Mouse (Mus musculus) CD4-positive naive resting alpha-beta T cell, adult 57 days (primary cell): Measurements from ENCODE around the gene Srsf12. TPM values are rescaled to one million over a fixed set of nuclear protein-coding genes. Genes with fewer than 3 reads are reported as not detected.

Experiments used
- total RNA-seq: library from RNA; stranded (reverse); gene quantifications from one replicate; pipeline ENCODE4 v1.2.4, GENCODE M21; 2023

Srsf12 gene
- total RNA-seq, result 1.6 TPM

DNA sequence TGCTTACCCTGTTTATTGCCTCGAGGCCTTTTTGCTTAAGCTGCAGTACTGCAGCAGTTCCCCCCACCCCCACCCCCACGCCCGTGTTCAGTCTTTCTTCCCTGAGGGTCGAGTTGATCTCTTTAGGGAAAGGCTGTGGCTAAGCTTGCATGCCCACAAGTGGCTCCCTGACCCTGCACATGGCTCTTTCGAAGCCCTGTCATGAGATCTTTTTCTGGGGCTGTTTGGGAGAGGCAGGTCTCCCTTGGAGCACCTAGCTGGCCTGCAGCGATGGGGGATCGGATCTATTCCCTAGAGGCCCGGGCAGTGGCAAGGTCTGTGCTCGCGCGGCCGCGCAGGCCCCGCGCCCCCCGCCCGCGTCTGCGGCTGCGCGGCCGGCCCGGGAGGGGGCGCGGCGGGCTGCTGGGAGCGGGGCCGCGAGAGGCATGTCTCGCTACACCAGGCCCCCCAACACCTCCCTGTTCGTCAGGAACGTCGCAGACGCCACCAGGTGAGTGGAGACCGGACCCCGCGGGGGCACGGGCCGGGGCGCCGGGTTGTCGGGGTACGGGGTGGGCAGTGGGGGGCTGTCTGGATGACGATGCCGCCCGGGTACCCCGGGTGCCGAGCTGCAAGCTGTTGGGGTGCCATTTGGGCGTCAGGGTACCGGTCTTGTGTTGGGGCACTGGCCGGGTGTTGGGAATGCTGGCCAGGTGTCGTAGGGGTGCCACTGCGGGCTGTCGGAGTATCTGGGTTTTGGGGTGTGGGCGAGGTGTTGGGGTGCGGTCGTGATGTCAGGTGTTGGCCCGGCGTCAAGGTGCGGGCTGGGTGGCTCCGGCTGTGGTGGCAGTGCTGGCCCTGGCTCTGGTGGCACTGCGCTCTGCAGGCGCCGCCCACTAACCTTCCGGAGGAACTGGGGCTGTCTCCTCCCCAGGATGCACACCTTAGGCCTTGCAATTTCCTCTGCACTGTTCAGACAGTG is at the start of gene Srsf12:
Srsf12 (plus strand) TSS at position 111 of the 961 bp plus-strand sequence.

DNA sequence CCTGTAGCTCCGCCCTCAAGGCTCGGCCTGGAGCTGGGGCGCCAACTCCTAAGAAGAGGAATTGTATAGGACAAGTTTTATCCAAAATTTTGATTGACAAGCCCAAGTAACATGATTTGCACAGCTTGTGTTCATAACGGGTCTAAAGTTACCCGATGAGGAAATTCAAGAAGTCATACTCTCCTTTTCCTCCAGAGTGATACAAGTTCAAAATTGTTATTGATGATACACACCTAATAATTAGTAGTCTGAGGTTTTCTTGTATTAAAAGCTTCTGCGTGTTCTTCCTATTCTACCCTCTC is 19.1 kb upstream of the Srsf12 start, which contains the start of gene Pm20d2:
Pm20d2 (minus strand) TSS at position 3 of the 302 bp plus-strand sequence.

Other genes starting within 250 kb of the Srsf12 start
- gene Rragd, start 226.0 kb upstream of the Srsf12 start, total RNA-seq, result 4.0 TPM
- 97.7 TPM for gene Ube2j1, start 177.6 kb upstream of the Srsf12 start, total RNA-seq
- 6.2 TPM for gene Gabrr2, start 146.0 kb upstream of the Srsf12 start, total RNA-seq
- not detected for gene Gabrr1, start 76.5 kb upstream of the Srsf12 start, total RNA-seq
- gene Pm20d2, start 19.3 kb upstream of the Srsf12 start, total RNA-seq, result not detected
- gene Pnrc1, start 81.2 kb downstream of the Srsf12 start, total RNA-seq, result 1,061 TPM
- 69.2 TPM for gene Rngtt, start 101.3 kb downstream of the Srsf12 start, total RNA-seq